Mouse (Mus musculus) forebrain, embryonic 13.5 days (tissue): ENCODE data around the gene Syngr3. TPM values are rescaled to one million over a fixed set of nuclear protein-coding genes. Genes with fewer than 3 reads are reported as not detected.

Experiments
- ATAC-seq: fragments of 200-750 bp; cut with Nextera tagmentation; 2 replicates; pipeline ENCODE4 v1.8.0; 2017
- H3K27ac ChIP-seq: fragments of 300-500 bp; sonication (generic); 2 replicates; pipeline ENCODE4 v1.5.1; 2015; ENCODE audit warnings: inconsistent platforms, mild to moderate bottlenecking, moderate library complexity
- H3K27me3 ChIP-seq: fragments of 300-500 bp; sonication (generic); 2 replicates; pipeline ENCODE4 v1.6.1; 2015; ENCODE audit warnings: mild to moderate bottlenecking, inconsistent platforms
- H3K36me3 ChIP-seq: fragments of 300-500 bp; sonication (generic); 2 replicates; pipeline ENCODE4 v1.6.1; 2015; ENCODE audit warnings: mild to moderate bottlenecking, inconsistent platforms; ENCODE audit not compliant: poor library complexity, severe bottlenecking
- H3K4me1 ChIP-seq: fragments of 300-500 bp; sonication (generic); 2 replicates; pipeline ENCODE4 v1.6.1; 2015; ENCODE audit warnings: inconsistent platforms
- H3K4me2 ChIP-seq: fragments of 300-500 bp; sonication (generic); 2 replicates; pipeline ENCODE4 v1.6.1; 2015; ENCODE audit warnings: inconsistent platforms, mild to moderate bottlenecking, moderate library complexity
- H3K4me3 ChIP-seq: fragments of 300-500 bp; sonication (generic); 2 replicates; pipeline ENCODE4 v1.5.1; 2015; ENCODE audit warnings: mild to moderate bottlenecking, inconsistent platforms
- H3K9ac ChIP-seq: fragments of 300-500 bp; sonication (generic); 2 replicates; pipeline ENCODE4 v1.6.1; 2015; ENCODE audit warnings: mild to moderate bottlenecking, inconsistent platforms
- H3K9me3 ChIP-seq: fragments of 300-500 bp; sonication (generic); replicated peaks from 2 replicates; pipeline ENCODE4 v1.6.1; 2016; ENCODE audit warnings: inconsistent platforms
- WGBS: fragments of 180-500 bp; shearing (Covaris S2); methylation state at CpG from one replicate; pipeline ENCODE4 v1.1.7; 2015; 5-methylcytosine and 5-hydroxymethylcytosine counted together
- polyA plus RNA-seq: library from polyadenylated mRNA; unstranded; fragments of >200 nt; fragmentation: Nextera tagmentation; extraction: Ambion mirVana; gene quantifications from 2 replicates; pipeline ENCODE4 v1.2.1, GENCODE M21; 2015

Syngr3 gene
- polyA plus RNA-seq, 1 experiment from 2014 or later = 61.0 TPM

DNA sequence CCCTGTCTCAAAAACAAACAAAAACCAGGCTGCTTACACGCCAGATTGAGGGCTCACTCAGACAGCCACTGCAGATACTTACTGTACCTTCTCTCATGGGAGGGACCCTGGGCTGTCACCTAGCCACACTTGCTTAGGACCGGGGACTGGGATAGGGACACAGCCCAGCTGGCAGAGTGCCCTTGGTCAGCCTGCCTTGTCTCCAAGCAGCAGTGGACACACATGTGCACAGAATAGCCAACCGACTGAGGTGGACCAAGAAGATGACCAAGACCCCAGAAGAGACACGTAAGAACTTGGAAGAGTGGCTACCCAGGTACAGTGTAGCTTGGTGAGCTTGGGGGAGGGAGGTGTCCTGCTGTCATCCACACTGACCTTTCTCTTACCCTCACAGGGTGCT lies 51.5 kb downstream of the Syngr3 start:
- no peaks in the 10 kb centered on the region for H3K9me3 ChIP-seq
- peaks cover 4% of the 10 kb centered on the region for H3K4me1 ChIP-seq
- H3K9ac ChIP-seq = no peak overlapping the region; the same call in 1 of the 2 replicates
- H3K27ac ChIP-seq = no peak overlapping the region
- 91% methylated on average over 4 of the region's 4 CpGs for WGBS
- ATAC-seq = no peak
- H3K4me2 ChIP-seq = no peak overlapping the region
- H3K4me3 ChIP-seq = no peak overlapping the region
- no peaks in the 10 kb centered on the region for H3K27me3 ChIP-seq
- H3K36me3 ChIP-seq = no peaks in the 10 kb centered on the region

DNA sequence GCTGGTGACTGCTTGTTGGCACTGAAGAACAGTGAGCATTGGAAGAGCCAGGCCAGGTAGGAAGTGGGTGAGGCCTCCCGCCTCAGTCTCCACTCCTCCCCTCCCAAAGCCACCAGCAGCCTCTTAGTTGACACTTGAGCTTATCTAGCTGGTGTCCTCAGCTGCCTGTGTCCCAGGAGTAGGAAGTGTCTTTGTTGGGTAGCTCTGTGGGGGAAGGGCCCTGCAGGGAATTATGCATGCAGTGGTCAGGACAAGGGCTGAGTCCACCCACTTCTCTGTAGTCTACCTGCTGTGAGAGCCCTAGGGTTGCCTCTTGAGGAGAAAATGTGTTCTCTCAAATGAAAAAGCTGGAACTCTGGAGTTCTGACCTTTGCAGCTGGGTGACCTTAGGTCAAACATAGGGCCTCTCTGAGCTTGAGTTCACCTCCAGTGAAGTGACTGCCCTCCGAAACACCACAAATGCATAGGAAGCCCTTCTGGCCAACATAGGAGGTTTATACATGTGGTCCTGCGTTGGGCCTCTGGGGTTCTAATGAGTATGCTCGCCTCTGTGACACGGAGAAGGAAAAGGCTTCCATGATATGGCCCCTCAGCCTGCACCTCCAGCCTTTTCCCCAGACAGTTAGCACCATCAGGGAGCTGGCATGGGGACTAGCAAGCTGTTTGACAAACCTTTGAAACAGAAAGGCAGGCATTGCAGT lies 52.8 kb downstream of the Syngr3 start:
- no peak for ATAC-seq
- 71% methylated on average over 5 of the region's 5 CpGs for WGBS
- no peak overlapping the region for H3K4me2 ChIP-seq

DNA sequence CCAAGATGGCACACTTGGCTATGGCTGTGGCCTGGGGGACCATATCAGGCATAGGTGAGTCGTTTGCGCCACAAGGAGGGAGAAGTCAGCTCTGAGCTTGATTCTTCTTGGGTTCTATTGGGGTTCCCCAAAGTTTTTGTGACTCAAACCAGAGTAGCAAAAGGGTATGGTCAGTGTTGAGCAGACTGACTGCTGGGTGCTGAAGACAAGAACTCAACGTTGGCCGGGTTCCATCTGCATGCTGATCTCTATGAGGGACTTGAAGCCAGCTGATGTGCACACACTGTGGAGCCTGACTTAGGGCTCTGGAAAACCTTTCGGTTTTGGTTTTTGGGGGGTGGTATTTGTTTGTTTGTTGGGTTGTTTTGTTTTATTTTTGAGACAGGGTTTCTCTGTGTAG lies 54.1 kb downstream of the Syngr3 start:
- H3K36me3 ChIP-seq = peaks cover 3% of the 10 kb centered on the region
- peaks cover 18% of the 10 kb centered on the region for H3K4me1 ChIP-seq
- no peaks in the 10 kb centered on the region for H3K27me3 ChIP-seq
- no peaks in the 10 kb centered on the region for H3K9me3 ChIP-seq
- H3K27ac ChIP-seq = no peak overlapping the region
- 95% methylated on average over 5 of the region's 5 CpGs for WGBS
- no peak overlapping the region for H3K9ac ChIP-seq
- H3K4me3 ChIP-seq = no peak overlapping the region
- no peak for ATAC-seq
- no peak overlapping the region for H3K4me2 ChIP-seq

More for the DNA sequence above, 52.8 kb downstream of the Syngr3 start:
- H3K4me3 ChIP-seq = no peak overlapping the region
- H3K4me1 ChIP-seq = peaks cover 12% of the 10 kb centered on the region
- H3K27ac ChIP-seq = no peak overlapping the region
- H3K27me3 ChIP-seq = no peaks in the 10 kb centered on the region
- H3K9me3 ChIP-seq = no peaks in the 10 kb centered on the region
- H3K9ac ChIP-seq = peak overlapping the region; percentile 21; the same call in 1 of the 2 replicates
- no peaks in the 10 kb centered on the region for H3K36me3 ChIP-seq

Other genes with a start within 250 kb of the Syngr3 start
- gene Dnase1l2, start 246.8 kb downstream of the Syngr3 start, polyA plus RNA-seq = 4.4 and 4.7 TPM in 2 replicates
- 38.8 and 39.8 TPM in 2 replicates for gene E4f1, start 219.6 kb downstream of the Syngr3 start, polyA plus RNA-seq
- 52.3 and 56.7 TPM in 2 replicates for gene Pgp, start 219.6 kb downstream of the Syngr3 start, polyA plus RNA-seq
- gene Bricd5, start 216.1 kb downstream of the Syngr3 start, polyA plus RNA-seq = 0.26 TPM in 1 of 2 replicates, not detected in the other
- 33.9 and 39.1 TPM in 2 replicates for gene Mlst8, start 210.9 kb downstream of the Syngr3 start, polyA plus RNA-seq
- gene Caskin1, start 201.4 kb downstream of the Syngr3 start, polyA plus RNA-seq = 15.0 and 16.7 TPM in 2 replicates
- 97.1 and 109 TPM in 2 replicates for gene Traf7, start 162.0 kb downstream of the Syngr3 start, polyA plus RNA-seq
- gene Rab26, start 155.7 kb downstream of the Syngr3 start, polyA plus RNA-seq = 3.7 and 4.1 TPM in 2 replicates
- 11.9 and 16.9 TPM in 2 replicates for gene Pkd1, start 140.1 kb downstream of the Syngr3 start, polyA plus RNA-seq
- gene Tsc2, start 57.3 kb downstream of the Syngr3 start, polyA plus RNA-seq = 60.5 and 75.1 TPM in 2 replicates
- 13.8 and 15.3 TPM in 2 replicates for gene Nthl1, start 57.3 kb downstream of the Syngr3 start, polyA plus RNA-seq
- 15.0 and 16.0 TPM in 2 replicates for gene Slc9a3r2, start 39.6 kb downstream of the Syngr3 start, polyA plus RNA-seq
- not detected in 2 replicates for gene Npw, start 31.5 kb downstream of the Syngr3 start, polyA plus RNA-seq
- gene Zfp598, start 20.3 kb downstream of the Syngr3 start, polyA plus RNA-seq = 14.9 and 16.2 TPM in 2 replicates
- gene Gfer, start 6.2 kb upstream of the Syngr3 start, polyA plus RNA-seq = 40.7 and 42.5 TPM in 2 replicates
- 1.3 TPM in 2 replicates for gene Noxo1, start 6.3 kb upstream of the Syngr3 start, polyA plus RNA-seq
- 86.9 and 107 TPM in 2 replicates for gene Tbl3, start 17.7 kb upstream of the Syngr3 start, polyA plus RNA-seq
- 0.18 TPM in 1 of 2 replicates, not detected in the other for gene Rnf151, start 28.1 kb upstream of the Syngr3 start, polyA plus RNA-seq
- 992 and 1,023 TPM in 2 replicates for gene Rps2, start 28.2 kb upstream of the Syngr3 start, polyA plus RNA-seq
- 232 and 253 TPM in 2 replicates for gene Ndufb10, start 34.5 kb upstream of the Syngr3 start, polyA plus RNA-seq
- gene Rpl3l, start 37.9 kb upstream of the Syngr3 start, polyA plus RNA-seq = not detected in 2 replicates
- gene Msrb1, start 46.7 kb upstream of the Syngr3 start, polyA plus RNA-seq = 18.8 and 22.1 TPM in 2 replicates
- 0.15 and 0.17 TPM in 2 replicates for gene Hs3st6, start 63.0 kb upstream of the Syngr3 start, polyA plus RNA-seq
- not detected in 2 replicates for gene Meiob, start 114.3 kb upstream of the Syngr3 start, polyA plus RNA-seq
- gene Hagh, start 150.2 kb upstream of the Syngr3 start, polyA plus RNA-seq = 36.7 and 37.1 TPM in 2 replicates
- 16.0 and 16.8 TPM in 2 replicates for gene Fahd1, start 160.4 kb upstream of the Syngr3 start, polyA plus RNA-seq
- 0.17 and 0.25 TPM in 2 replicates for gene Igfals, start 176.0 kb upstream of the Syngr3 start, polyA plus RNA-seq
- gene Nubp2, start 196.4 kb upstream of the Syngr3 start, polyA plus RNA-seq = 68.5 and 76.9 TPM in 2 replicates
- gene Spsb3, start 196.7 kb upstream of the Syngr3 start, polyA plus RNA-seq = 64.3 and 67.4 TPM in 2 replicates
- 31.3 and 36.5 TPM in 2 replicates for gene Eme2, start 205.1 kb upstream of the Syngr3 start, polyA plus RNA-seq
- gene Mrps34, start 205.2 kb upstream of the Syngr3 start, polyA plus RNA-seq = 81.4 and 85.4 TPM in 2 replicates
- gene Nme3, start 206.5 kb upstream of the Syngr3 start, polyA plus RNA-seq = 72.1 and 80.8 TPM in 2 replicates
- gene Mapk8ip3, start 247.0 kb upstream of the Syngr3 start, polyA plus RNA-seq = 60.8 and 73.6 TPM in 2 replicates